Mouse (Mus musculus): ENCODE results near the gene Endou. TPM values are rescaled to one million over a fixed set of nuclear protein-coding genes. Genes with fewer than 3 reads are reported as not detected.

Gene Endou
- polyA plus RNA-seq, 1 experiment from 2014 or later, result 0.14 TPM

- no peaks in the 10 kb centered on the region for H3K9me3 ChIP-seq (ENCODE audit: control insufficient read depth, low read length)
- no peak for ATAC-seq (ENCODE audit: low FRiP score, low TSS enrichment)
- DNase-seq, result no peak
- H3K9ac ChIP-seq (replicated peaks; ENCODE audit: low read length), result no peak overlapping the region
- H3K27me3 ChIP-seq (ENCODE audit: control insufficient read depth, insufficient read depth, low read length), result no peaks in the 10 kb centered on the region
- no peak overlapping the region for H3K4me3 ChIP-seq (replicated peaks; ENCODE audit: low read depth, low read length)
- 59% methylated on average over 7 of the region's 7 CpGs for WGBS
- H3K4me2 ChIP-seq (ENCODE audit: low read length), result no peak overlapping the region
- no peaks in the 10 kb centered on the region for H3K4me1 ChIP-seq (ENCODE audit: control insufficient read depth, insufficient read depth, low read length)
- no peak overlapping the region for H3K27ac ChIP-seq (replicated peaks; ENCODE audit: low read depth, low read length)
- H3K36me3 ChIP-seq (ENCODE audit: control insufficient read depth, insufficient read depth, low read length), result no peaks in the 10 kb centered on the region
Measured at GRCm38 (mm10) chr15:97728804-97729203, 2.3 kb downstream of the Endou start.

GRCm38 (mm10) chr15:97728394-97728793 is 2.7 kb downstream of the Endou start:
- Histone ChIP-seq H3K4me2 (ENCODE audit: low read length) (no peak overlapping the region), H3K27me3 (ENCODE audit: control insufficient read depth, insufficient read depth, low read length) (no peaks in the 10 kb centered on the region), H3K9ac (replicated peaks; ENCODE audit: low read length) (no peak overlapping the region), H3K4me1 (ENCODE audit: control insufficient read depth, insufficient read depth, low read length) (no peaks in the 10 kb centered on the region), H3K36me3 (ENCODE audit: control insufficient read depth, insufficient read depth, low read length) (no peaks in the 10 kb centered on the region), H3K9me3 (ENCODE audit: control insufficient read depth, low read length) (no peaks in the 10 kb centered on the region), H3K27ac (replicated peaks; ENCODE audit: low read depth, low read length) (no peak overlapping the region), H3K4me3 (replicated peaks; ENCODE audit: low read depth, low read length) (no peak overlapping the region)
- ATAC-seq (ENCODE audit: low FRiP score, low TSS enrichment) (no peak), DNase-seq (no peak)
- 91% methylated on average over 11 of the region's 11 CpGs for WGBS

- Histone ChIP-seq H3K4me3 (replicated peaks; ENCODE audit: low read depth, low read length) (no peak overlapping the region), H3K9me3 (ENCODE audit: control insufficient read depth, low read length) (no peaks in the 10 kb centered on the region), H3K27ac (replicated peaks; ENCODE audit: low read depth, low read length) (no peak overlapping the region), H3K9ac (replicated peaks; ENCODE audit: low read length) (no peak overlapping the region), H3K27me3 (ENCODE audit: control insufficient read depth, insufficient read depth, low read length) (no peaks in the 10 kb centered on the region), H3K4me2 (ENCODE audit: low read length) (no peak overlapping the region), H3K36me3 (ENCODE audit: control insufficient read depth, insufficient read depth, low read length) (no peaks in the 10 kb centered on the region), H3K4me1 (ENCODE audit: control insufficient read depth, insufficient read depth, low read length) (no peaks in the 10 kb centered on the region)
- ATAC-seq (ENCODE audit: low FRiP score, low TSS enrichment) (no peak), DNase-seq (no peak)
- 75% methylated on average over 5 of the region's 5 CpGs for WGBS
Measured at GRCm38 (mm10) chr15:97727520-97727919, 3.6 kb downstream of the Endou start.

- Histone ChIP-seq H3K4me2 (ENCODE audit: low read length) (no peak overlapping the region), H3K4me3 (replicated peaks; ENCODE audit: low read depth, low read length) (no peak overlapping the region), H3K27ac (replicated peaks; ENCODE audit: low read depth, low read length) (no peak overlapping the region), H3K36me3 (ENCODE audit: control insufficient read depth, insufficient read depth, low read length) (no peaks in the 10 kb centered on the region), H3K9ac (replicated peaks; ENCODE audit: low read length) (no peak overlapping the region), H3K4me1 (ENCODE audit: control insufficient read depth, insufficient read depth, low read length) (no peaks in the 10 kb centered on the region), H3K27me3 (ENCODE audit: control insufficient read depth, insufficient read depth, low read length) (no peaks in the 10 kb centered on the region), H3K9me3 (ENCODE audit: control insufficient read depth, low read length) (no peaks in the 10 kb centered on the region)
- WGBS, result 86% methylated on average over 8 of the region's 8 CpGs
- ATAC-seq (ENCODE audit: low FRiP score, low TSS enrichment) (no peak), DNase-seq (no peak)
Measured at GRCm38 (mm10) chr15:97727048-97727447, 4.1 kb downstream of the Endou start.

GRCm38 (mm10) chr15:97726310-97726709 is 4.8 kb downstream of the Endou start:
- Histone ChIP-seq H3K4me1 (ENCODE audit: control insufficient read depth, insufficient read depth, low read length) (no peaks in the 10 kb centered on the region), H3K9ac (replicated peaks; ENCODE audit: low read length) (no peak overlapping the region), H3K36me3 (ENCODE audit: control insufficient read depth, insufficient read depth, low read length) (no peaks in the 10 kb centered on the region), H3K4me2 (ENCODE audit: low read length) (no peak overlapping the region), H3K9me3 (ENCODE audit: control insufficient read depth, low read length) (no peaks in the 10 kb centered on the region), H3K27ac (replicated peaks; ENCODE audit: low read depth, low read length) (no peak overlapping the region), H3K4me3 (replicated peaks; ENCODE audit: low read depth, low read length) (no peak overlapping the region), H3K27me3 (ENCODE audit: control insufficient read depth, insufficient read depth, low read length) (no peaks in the 10 kb centered on the region)
- ATAC-seq (ENCODE audit: low FRiP score, low TSS enrichment), result no peak
- no peak for DNase-seq
- 78% methylated on average over 13 of the region's 13 CpGs for WGBS

GRCm38 (mm10) chr15:97725198-97725785 is 5.8 kb downstream of the Endou start:
- WGBS, result 83% methylated on average over 6 of the region's 6 CpGs
- H3K9ac ChIP-seq (replicated peaks; ENCODE audit: low read length), result no peak overlapping the region

GRCm38 (mm10) chr15:97724346-97725197 is 6.6 kb downstream of the Endou start:
- no peak overlapping the region for H3K27ac ChIP-seq (replicated peaks; ENCODE audit: low read depth, low read length)
- ATAC-seq (ENCODE audit: low FRiP score, low TSS enrichment), result no peak
- H3K9me3 ChIP-seq (ENCODE audit: control insufficient read depth, low read length), result no peaks in the 10 kb centered on the region
- no peak for DNase-seq
- WGBS, result 85% methylated on average over 17 of the region's 17 CpGs
- H3K9ac ChIP-seq (replicated peaks; ENCODE audit: low read length), result no peak overlapping the region
- no peak overlapping the region for H3K4me2 ChIP-seq (ENCODE audit: low read length)
- H3K4me1 ChIP-seq (ENCODE audit: control insufficient read depth, insufficient read depth, low read length), result no peaks in the 10 kb centered on the region
- no peaks in the 10 kb centered on the region for H3K27me3 ChIP-seq (ENCODE audit: control insufficient read depth, insufficient read depth, low read length)
- H3K4me3 ChIP-seq (replicated peaks; ENCODE audit: low read depth, low read length), result no peak overlapping the region
- no peaks in the 10 kb centered on the region for H3K36me3 ChIP-seq (ENCODE audit: control insufficient read depth, insufficient read depth, low read length)

More at GRCm38 (mm10) chr15:97725198-97725785, 5.8 kb downstream of the Endou start:
- no peaks in the 10 kb centered on the region for H3K4me1 ChIP-seq (ENCODE audit: control insufficient read depth, insufficient read depth, low read length)
- H3K4me2 ChIP-seq (ENCODE audit: low read length), result no peak overlapping the region
- DNase-seq (no peak), ATAC-seq (ENCODE audit: low FRiP score, low TSS enrichment) (no peak)
- no peaks in the 10 kb centered on the region for H3K9me3 ChIP-seq (ENCODE audit: control insufficient read depth, low read length)
- H3K4me3 ChIP-seq (replicated peaks; ENCODE audit: low read depth, low read length), result no peak overlapping the region
- H3K27ac ChIP-seq (replicated peaks; ENCODE audit: low read depth, low read length), result no peak overlapping the region
- no peaks in the 10 kb centered on the region for H3K27me3 ChIP-seq (ENCODE audit: control insufficient read depth, insufficient read depth, low read length)
- H3K36me3 ChIP-seq (ENCODE audit: control insufficient read depth, insufficient read depth, low read length), result no peaks in the 10 kb centered on the region

- Histone ChIP-seq H3K27ac (replicated peaks; ENCODE audit: low read depth, low read length) (no peak overlapping the region), H3K36me3 (ENCODE audit: control insufficient read depth, insufficient read depth, low read length) (no peaks in the 10 kb centered on the region), H3K4me1 (ENCODE audit: control insufficient read depth, insufficient read depth, low read length) (no peaks in the 10 kb centered on the region), H3K4me3 (replicated peaks; ENCODE audit: low read depth, low read length) (no peak overlapping the region), H3K27me3 (ENCODE audit: control insufficient read depth, insufficient read depth, low read length) (no peaks in the 10 kb centered on the region), H3K9ac (replicated peaks; ENCODE audit: low read length) (no peak overlapping the region), H3K4me2 (ENCODE audit: low read length) (no peak overlapping the region), H3K9me3 (ENCODE audit: control insufficient read depth, low read length) (no peaks in the 10 kb centered on the region)
- no peak for DNase-seq
- 84% methylated on average over 6 of the region's 6 CpGs for WGBS
- no peak for ATAC-seq (ENCODE audit: low FRiP score, low TSS enrichment)
Measured at GRCm38 (mm10) chr15:97723536-97724345, 7.4 kb downstream of the Endou start.
